Mouse (Mus musculus) kidney, postnatal 25 days (tissue): ENCODE data around the gene Nup188.

Experiments
- DNase-seq, 2 experiments: peaks; one replicate each; pipeline ENCODE4 v3.0.0; 2021; ENCODE audit warnings: mixed read lengths in 2 of 2

Nup188 gene

GRCm38 (mm10) chr2:30356266-30356665 lies 70.1 kb downstream of the Nup188 start:
- no peak for DNase-seq

DNA sequence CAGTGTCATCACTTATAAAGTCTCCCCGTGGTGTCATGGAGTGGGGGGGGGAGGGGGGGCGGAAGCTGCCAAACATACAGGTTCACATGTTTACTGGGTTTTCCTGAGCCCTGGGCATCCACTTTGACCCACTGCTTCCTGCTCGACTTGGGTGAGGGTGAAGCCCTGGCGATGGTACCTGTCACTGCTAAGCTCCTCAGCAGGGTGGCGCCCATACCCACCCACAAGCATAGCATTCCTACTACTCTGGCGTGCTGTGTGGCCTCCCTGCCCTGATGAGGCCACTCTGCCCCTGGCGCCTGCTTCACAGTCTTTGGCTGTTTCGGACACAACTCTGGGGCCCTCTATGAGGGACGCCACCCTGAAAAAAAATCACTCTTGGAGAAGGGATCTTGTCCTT lies 70.7 kb downstream of the Nup188 start:
- DNase-seq = no peak

- peak in 1 of 2 experiments; percentile 36 for DNase-seq
Observed at GRCm38 (mm10) chr2:30357552-30358510, 71.6 kb downstream of the Nup188 start.

- DNase-seq = peak; percentile 85 to 92
Observed at GRCm38 (mm10) chr2:30358533-30359531, 72.6 kb downstream of the Nup188 start, which contains the start of gene Sh3glb2. TSS of gene Sh3glb2 (minus strand) at chr2:30359337.

DNA sequence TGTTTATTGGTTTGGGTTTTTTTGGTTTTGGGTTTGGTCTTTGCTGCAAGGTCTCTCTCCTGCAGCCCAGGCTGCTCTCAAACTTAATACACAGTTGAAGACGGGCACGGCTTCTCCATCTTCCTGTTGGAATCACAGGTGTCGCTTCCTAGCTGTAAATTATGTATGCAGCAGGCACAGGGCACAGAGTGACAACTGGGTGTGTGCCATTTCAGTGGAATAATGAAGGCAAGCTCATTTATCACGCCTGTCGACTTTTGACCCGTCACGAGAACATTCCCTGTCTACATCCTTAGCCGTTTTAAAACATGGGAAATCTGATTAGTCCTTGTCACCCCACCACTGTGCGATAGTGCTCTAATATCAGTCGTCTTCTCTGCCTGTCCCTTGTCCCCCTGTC lies 74.4 kb downstream of the Nup188 start:
- DNase-seq = peak in 1 of 2 experiments; percentile 46

DNA sequence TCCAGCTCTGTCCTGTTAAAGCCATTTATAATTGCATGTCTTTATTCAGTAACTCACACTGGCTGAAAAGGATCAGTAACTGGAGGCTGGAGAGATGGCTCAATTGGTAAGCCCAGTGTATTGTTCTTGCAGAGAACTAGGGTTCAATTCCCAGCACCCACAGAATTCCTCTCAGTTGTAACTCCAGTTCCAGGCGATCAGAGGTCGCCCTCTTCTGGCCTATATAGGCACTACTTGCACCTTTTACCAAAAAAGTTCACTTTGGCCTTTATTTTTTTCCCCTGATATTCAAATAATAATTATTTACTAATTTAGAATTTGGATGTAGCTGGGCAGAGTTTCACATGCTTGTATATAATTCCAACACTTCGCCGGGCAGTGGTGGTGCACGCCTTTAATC lies 76.7 kb downstream of the Nup188 start:
- no peak for DNase-seq

- peak; percentile 99 for DNase-seq
Observed at GRCm38 (mm10) chr2:30363773-30364650, 77.8 kb downstream of the Nup188 start, which contains the start of gene Miga2. TSS of gene Miga2 (plus strand) at chr2:30364233.

DNA sequence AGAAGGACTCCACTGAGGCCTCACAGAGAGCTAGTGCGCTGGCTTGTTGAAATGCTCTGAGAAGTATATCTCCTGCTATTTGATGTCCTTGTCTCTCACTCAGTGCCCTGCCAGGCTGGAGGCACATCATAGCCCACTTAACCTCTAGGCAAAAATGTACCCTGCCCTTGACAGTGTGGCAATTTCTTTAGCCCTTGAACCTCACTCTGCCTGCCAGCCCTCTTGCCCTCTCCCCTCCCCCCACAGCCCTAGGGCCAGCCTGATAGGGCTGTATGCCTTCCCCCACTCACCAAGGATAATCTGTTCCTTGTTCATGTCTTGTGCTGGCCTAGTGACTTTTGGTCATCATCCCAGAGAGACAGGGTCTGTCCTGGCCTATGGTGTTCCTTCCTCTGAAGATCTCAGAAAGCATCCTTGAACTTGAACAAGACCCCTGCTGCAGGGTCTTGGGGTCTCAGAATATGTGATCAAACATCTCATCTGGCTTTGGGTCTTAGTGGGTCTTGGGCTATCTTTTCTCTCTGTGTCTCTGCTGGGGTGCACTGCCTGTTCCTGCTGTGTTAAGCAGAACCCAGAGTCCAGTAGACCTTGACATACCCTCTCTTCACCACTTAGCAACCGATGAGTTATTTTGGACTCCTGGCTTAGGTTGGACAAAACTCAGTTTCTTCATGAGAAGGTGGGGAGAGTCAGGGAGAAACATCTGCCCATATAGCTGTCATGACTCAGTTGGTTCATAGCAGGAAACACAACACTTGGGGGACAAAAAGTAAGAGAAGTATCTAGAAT lies 79.3 kb downstream of the Nup188 start:
- peak; percentile 40 to 78 for DNase-seq

DNA sequence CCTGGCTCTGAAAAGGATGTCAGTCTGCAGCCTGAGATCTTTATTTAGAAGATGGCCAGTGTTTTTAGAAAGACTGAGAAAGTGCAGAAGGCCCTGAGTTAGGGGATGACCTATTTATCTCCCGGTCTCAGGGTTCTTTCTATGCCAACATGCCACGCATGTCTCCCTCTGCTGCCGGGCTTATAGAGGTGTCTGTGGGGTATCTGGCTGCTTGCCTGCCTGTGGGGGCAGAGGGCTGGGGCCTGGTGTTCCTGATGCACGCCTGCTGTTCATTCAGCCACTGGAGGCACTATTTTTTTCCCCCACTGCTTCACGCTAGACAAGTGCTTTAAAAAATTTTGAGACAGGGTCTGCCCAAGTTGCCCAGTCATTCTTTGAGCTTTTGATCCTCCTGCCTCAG lies 80.0 kb downstream of the Nup188 start:
- DNase-seq = peak in 1 of 2 experiments; percentile 39

DNA sequence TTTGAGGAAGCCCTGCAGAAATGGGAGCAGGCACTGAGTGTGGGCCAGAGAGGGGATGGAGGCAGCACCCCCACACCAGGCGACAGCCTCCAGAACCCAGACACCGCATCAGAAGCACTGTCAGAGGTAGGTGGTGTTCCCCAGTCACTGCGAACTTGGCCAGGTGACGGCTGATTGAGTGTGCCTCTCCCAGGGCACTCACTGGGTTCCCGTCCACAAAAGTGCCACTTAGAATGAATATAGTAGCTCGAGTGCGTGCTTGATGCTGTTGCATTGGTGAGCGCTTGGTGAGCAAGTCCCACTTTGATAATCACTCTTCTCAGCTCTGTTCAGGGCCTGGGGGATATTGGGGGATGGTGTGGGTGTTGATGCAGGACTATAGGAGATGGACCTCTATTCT lies 85.3 kb downstream of the Nup188 start:
- no peak for DNase-seq

GRCm38 (mm10) chr2:30372726-30373125 lies 86.5 kb downstream of the Nup188 start:
- DNase-seq = no peak

GRCm38 (mm10) chr2:30375893-30376292 lies 89.7 kb downstream of the Nup188 start:
- no peak for DNase-seq

GRCm38 (mm10) chr2:30377721-30378120 lies 91.5 kb downstream of the Nup188 start:
- DNase-seq = no peak

GRCm38 (mm10) chr2:30379307-30379706 lies 93.1 kb downstream of the Nup188 start:
- DNase-seq = no peak

- peak in 1 of 2 experiments; percentile 34 for DNase-seq
Observed at GRCm38 (mm10) chr2:30380564-30381376, 94.6 kb downstream of the Nup188 start.

GRCm38 (mm10) chr2:30381377-30381725 lies 95.2 kb downstream of the Nup188 start:
- peak in 1 of 2 experiments; percentile 47 for DNase-seq

DNA sequence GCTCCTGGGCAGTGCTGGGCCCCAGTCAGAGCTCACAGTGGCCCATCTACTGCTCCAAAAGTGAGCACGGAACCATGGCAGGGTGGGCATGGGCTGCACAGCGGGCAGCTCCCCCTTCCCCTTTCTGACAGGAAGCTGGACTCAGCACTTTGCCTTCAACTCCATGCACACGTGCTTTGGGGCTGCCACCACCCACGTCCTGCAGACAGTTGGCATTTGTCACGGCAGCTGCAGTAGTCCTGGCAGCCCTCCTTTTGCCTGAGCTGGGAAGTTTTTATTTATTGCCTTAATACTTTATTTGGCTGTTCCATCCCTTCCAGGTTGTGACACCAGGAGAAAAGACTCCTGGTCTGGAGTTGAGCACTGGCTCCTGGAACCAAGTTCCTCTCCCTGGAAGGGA lies 98.6 kb downstream of the Nup188 start:
- no peak for DNase-seq

- peak in 1 of 2 experiments; percentile 28 for DNase-seq
Observed at GRCm38 (mm10) chr2:30385591-30385990, 99.4 kb downstream of the Nup188 start.

- DNase-seq = no peak
Observed at GRCm38 (mm10) chr2:30386913-30387312, 100.7 kb downstream of the Nup188 start.

GRCm38 (mm10) chr2:30389000-30389399 lies 102.8 kb downstream of the Nup188 start:
- DNase-seq = no peak
